Mouse (Mus musculus) left cerebral cortex, adult 9 months (tissue): ENCODE measurements at regions not wholly inside any gene's neighbourhood (a gene's known extent, or its start where the extent isn't known, plus 50 kb on each side); places are given as distances from the start of the nearest gene placed in this dataset.

Experiments used
- DNase-seq, 2 experiments: peaks; one replicate each; pipeline ENCODE4 v3.0.0; 2022; ENCODE audit warnings: low spot score in 2 of 2

DNA sequence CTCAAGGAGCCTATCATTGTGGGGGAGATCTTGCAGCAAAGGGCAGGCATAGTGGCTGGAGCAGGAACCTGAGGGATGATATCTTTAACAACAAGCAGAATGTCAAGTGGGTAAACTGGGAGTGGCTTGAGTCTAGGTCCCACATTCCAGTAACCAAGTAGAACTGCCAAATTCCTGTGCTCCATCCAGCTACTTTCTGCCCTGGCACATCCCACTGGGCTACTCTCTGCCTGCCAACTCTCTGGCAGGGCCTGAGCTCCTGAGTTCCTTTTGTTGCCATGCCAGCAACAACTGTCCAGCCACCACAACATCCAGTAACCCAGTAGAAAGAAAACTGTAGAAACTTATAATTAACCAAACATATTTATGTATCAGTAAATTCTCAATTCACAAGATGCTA is 1088.8 kb upstream of the Tenm4 start:
- no peak for DNase-seq

DNA sequence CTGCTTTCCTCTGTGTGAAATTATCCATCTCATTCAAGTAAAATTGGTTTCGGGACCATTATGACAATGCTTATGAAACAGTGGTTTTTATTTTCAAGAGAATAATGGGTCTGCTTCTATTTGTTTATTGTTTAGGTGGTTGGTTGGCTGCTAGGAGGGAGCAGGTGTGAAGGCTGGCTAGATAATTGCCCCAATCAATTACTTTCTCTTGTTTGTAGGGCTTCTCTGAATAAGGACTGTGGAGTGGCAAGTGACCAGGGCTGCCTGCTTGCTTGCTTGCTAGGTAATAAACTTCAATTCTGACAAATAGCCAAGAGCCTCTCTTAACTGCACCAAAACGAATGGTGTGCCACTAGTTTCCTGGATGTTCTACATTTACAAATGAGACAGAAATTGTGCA is 1086.7 kb upstream of the Tenm4 start:
- no peak for DNase-seq

DNA sequence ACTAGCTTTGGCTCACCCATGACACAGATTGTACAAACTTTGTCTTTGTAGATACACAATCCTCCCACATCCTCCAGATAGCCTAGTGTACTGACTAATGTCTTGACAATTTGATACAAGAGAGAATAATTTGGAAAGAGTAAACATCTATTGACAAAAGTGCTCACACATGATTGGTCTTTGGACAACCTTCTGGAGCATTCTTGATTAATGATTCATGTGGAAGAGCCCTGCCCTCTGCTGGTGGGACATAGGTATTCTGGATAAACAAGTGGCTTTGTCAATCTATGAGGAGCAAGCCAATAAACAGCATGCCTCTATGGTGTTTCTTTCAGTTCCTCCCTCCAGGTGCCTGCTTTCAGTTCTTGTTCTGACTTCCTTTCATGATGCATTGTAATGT is 1079.7 kb upstream of the Tenm4 start:
- DNase-seq, result peak in 1 of 2 experiments; percentile 16

DNA sequence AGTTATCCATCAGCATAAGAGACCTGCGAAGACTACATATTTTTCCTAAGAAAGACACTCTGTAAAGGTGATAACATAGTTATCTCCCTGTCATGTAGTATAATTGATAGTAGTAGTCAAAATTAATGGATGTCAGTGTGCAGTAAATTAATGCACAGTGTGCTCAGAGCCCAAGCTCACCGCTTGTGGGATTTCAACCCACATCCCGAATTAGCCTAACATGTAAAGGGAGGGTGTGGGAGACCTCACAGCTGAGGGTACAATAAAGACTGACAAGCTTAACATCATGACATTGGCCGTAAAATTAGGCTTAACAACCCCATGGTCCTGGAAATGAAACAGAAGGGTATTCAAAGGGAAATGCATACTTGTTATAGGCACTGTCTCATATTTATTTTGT is 1042.0 kb upstream of the Tenm4 start:
- no peak for DNase-seq

DNA sequence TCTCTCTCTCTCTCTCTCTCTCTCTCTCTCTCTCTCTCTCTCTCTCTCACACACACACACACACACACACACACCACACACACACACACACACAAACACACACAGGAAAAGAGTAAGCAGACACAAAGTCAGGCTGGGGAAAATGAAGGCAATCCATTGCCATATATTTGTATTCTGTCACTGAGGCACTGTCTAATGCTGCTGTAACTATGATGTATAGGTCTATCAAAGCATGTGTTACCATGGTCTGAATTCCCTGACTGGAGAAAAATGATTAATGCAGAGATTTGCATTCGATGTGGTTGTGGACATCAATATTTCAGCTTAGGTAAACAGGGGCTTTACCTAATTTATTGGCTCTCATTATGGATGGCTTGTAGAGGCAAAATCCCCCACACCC is 1038.0 kb upstream of the Tenm4 start:
- DNase-seq, result no peak

DNA sequence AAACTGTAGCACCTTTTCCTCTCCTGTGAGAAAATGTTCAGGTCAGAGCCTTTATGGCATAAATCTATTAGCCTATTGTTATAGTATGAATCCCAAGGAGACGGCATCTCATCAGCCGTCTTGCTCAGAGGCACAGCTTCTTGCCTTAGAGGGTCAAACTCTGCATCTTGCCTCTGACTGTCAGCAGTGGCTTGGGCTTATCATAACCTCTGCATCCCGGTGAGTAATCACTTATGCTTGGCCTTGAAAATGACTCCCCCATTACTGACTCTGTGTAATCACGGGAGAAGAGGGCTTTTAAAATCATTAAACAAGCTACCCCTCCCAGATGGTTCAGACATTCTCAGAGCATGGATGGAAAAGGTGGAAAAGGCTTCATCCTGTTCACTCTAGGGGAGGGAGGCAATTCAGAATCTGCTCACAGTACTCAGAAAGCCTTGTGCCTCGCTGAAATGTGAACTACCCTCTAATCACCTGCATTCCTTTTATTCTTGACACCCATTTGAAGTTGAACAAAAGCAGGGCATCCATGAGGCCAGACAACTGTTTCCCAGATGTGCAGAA is 1036.9 kb upstream of the Tenm4 start:
- DNase-seq, result no peak

DNA sequence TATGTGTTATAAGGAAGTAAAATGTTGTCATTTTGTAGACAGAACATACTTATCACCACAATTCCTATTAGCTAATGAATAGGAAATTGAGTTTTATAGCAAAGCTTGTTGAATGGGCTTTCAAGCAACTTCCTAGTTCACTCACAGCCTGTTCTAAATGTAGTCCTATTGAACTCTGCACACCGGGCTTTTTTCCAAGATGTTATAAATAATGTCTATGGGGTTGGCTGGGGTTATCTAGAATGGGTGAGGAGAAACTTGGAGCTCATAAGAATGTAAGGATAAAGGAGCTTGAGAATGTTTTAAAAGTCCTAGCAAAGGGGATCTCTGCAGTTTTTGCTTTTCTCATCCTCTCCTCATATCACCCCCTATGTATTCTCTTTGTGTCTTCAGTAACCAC is 1029.3 kb upstream of the Tenm4 start:
- DNase-seq, result no peak

DNA sequence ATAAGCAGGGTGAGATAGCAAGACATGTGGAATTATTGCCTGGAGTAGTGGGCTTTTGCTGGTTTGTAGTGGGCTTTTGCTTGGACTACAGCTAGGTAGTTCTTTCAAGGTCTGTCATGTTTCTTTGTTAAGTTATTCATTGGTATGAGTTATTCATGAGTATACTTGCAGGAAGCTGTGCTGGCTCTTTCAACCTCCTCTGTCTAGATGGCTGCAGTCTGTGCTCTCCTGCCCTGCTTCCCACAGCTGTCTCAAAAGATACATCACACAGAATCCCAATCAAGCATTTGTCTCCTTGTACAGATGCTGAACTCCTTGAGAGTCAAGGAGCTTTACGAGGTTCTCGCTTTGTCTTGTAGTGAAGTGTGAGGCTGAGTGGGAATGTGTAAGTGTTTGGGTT is 1028.0 kb upstream of the Tenm4 start:
- DNase-seq, result no peak
